Mouse (Mus musculus): ENCODE results near the gene Acp7. TPM values are rescaled to one million over a fixed set of nuclear protein-coding genes. Genes with fewer than 3 reads are reported as not detected.
A peak's percentile ranks its signal among the peaks of the same experiment; 100 is the strongest.
"Not testable (repeated sequence)": the region's sequence is repeated elsewhere in the genome, so short reads cannot be mapped to it uniquely, and the experiment has no call there.

Acp7 gene
- polyA plus RNA-seq, 1 experiment from 2014 or later = not detected

DNA sequence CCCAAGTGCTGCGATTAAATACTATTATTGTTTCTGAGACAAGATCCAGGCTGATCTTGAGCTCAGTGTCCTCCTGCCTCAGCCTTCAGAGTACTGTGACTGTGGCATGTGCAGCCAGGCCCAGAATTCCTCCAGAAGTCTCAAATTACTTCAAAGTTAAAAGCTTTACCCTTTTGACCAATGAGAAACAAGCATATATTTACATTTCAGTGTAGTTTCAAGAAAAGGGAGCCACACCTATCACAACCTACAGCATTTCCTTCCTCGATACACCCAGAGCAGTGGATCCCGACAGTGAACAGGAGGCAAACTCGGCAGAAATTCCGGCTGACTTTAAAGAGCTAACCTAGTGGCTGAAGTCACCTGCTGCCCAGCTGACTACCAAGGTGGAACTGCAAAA, 6.3 kb downstream of the Acp7 start:
- no peak overlapping the region for H3K9ac ChIP-seq (ENCODE audit: low read length)
- no peaks in the 10 kb centered on the region for H3K4me1 ChIP-seq (ENCODE audit: control insufficient read depth, insufficient read depth, low read length)
- ATAC-seq (no peak), DNase-seq (ENCODE audit: low spot score) (no peak)
- no peaks in the 10 kb centered on the region for H3K9me3 ChIP-seq (replicated peaks; ENCODE audit: control insufficient read depth, low read length)
- no peak overlapping the region for H3K27ac ChIP-seq (ENCODE audit: low read depth, low read length)
- WGBS = 88% methylated on average over 5 of the region's 5 CpGs
- H3K4me3 ChIP-seq (ENCODE audit: low read depth, low read length) = no peak overlapping the region
- no peaks in the 10 kb centered on the region for H3K36me3 ChIP-seq (ENCODE audit: control insufficient read depth, insufficient read depth, low read length)
- no peak overlapping the region for H3K4me2 ChIP-seq (ENCODE audit: low read length)
- peaks cover 12% of the 10 kb centered on the region; the same call in 1 of the 2 replicates for H3K27me3 ChIP-seq (replicated peaks; ENCODE audit: control insufficient read depth, insufficient read depth, low read length)

DNA sequence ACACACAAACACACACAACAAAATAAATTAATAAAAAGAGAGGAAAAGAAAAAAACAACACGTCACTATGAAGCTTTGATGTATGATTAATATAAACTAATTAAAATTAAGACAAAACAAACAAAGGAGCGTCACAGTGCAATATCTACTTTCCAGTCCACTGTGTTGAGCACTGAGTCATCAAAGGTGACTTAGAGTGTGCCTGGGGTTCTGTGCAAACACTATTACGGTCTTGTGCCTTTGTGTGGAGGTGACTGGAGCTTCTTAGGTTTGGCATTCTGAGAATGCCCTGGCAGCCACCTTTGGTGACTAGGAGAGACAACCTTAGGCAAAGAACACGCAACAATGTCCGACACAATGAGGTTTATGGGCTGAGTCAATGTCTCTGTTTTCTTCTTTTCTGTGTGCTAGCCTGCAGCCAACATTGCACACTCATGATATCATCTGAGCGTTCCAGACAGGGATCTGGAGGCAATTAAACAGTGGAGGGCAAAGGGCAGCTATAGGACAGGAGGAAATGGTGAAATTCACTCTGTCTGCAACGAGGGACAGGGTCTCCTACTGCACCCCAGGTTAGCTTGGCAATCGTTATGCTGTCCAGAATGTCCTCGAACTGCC, 11.9 kb downstream of the Acp7 start:
- Histone ChIP-seq H3K9ac (ENCODE audit: low read length) (no peak overlapping the region), H3K36me3 (ENCODE audit: control insufficient read depth, insufficient read depth, low read length) (no peaks in the 10 kb centered on the region), H3K4me3 (ENCODE audit: low read depth, low read length) (no peak overlapping the region), H3K4me1 (ENCODE audit: control insufficient read depth, insufficient read depth, low read length) (no peaks in the 10 kb centered on the region), H3K27me3 (replicated peaks; ENCODE audit: control insufficient read depth, insufficient read depth, low read length) (no peaks in the 10 kb centered on the region), H3K9me3 (replicated peaks; ENCODE audit: control insufficient read depth, low read length) (no peaks in the 10 kb centered on the region), H3K27ac (ENCODE audit: low read depth, low read length) (no peak overlapping the region), H3K4me2 (ENCODE audit: low read length) (no peak overlapping the region)
- WGBS = 75% methylated on average over 9 of the region's 9 CpGs
- ATAC-seq = no peak
- no peak for DNase-seq (ENCODE audit: low spot score)

DNA sequence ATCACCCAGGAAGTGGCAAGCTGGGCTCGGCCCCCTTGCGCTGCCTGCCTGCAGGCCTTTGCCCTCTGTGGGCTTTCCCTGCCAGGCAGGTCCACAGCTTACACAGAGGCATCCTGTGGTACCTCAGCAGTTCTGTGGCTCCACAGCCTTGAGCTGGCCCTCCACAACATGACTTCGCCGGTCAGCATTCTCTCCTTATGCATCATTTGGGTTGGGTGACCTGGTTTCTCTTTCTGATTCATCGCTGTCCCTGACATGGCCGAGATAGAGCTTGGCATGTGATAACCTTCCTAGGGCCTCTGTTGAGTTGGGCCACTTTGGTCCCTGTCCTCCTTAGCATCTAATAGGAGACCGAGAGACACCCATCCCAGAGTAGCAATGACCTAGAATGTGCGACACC, 25.2 kb downstream of the Acp7 start:
- DNase-seq (ENCODE audit: low spot score) = no peak
- Histone ChIP-seq H3K36me3 (ENCODE audit: control insufficient read depth, insufficient read depth, low read length) (no peaks in the 10 kb centered on the region), H3K27ac (ENCODE audit: low read depth, low read length) (no peak overlapping the region), H3K4me1 (ENCODE audit: control insufficient read depth, insufficient read depth, low read length) (no peaks in the 10 kb centered on the region), H3K4me2 (ENCODE audit: low read length) (no peak overlapping the region), H3K4me3 (ENCODE audit: low read depth, low read length) (no peak overlapping the region), H3K9me3 (replicated peaks; ENCODE audit: control insufficient read depth, low read length) (no peaks in the 10 kb centered on the region), H3K27me3 (replicated peaks; ENCODE audit: control insufficient read depth, insufficient read depth, low read length) (no peaks in the 10 kb centered on the region), H3K9ac (ENCODE audit: low read length) (no peak overlapping the region)
- no peak for ATAC-seq
- WGBS = 94% methylated on average over 8 of the region's 8 CpGs

DNA sequence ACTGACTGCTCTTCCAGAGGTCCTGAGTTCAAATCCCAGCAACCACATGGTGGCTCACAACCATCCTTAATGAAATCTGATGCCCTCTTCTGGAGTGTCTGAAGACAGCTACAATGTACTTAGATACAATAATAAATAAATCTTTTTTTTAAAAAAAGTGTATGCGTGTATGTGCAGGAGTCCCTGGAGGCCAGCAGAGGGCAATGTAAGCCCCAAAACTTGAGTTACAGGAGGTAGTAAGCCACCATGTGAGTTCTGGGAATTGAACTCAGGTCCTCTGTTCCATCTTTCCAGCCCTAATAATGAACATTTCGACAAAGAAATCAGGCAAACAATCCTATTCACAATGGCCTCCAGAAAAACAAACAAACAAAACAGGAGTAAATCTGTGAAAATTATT, 27.3 kb downstream of the Acp7 start:
- 84% methylated on average over 2 of the region's 2 CpGs for WGBS
- ATAC-seq; DNase-seq (ENCODE audit: low spot score): not testable (repeated sequence)

GRCm38 (mm10) chr7:28603136-28603535, 28.0 kb downstream of the Acp7 start:
- no peaks in the 10 kb centered on the region for H3K27me3 ChIP-seq (replicated peaks; ENCODE audit: control insufficient read depth, insufficient read depth, low read length)
- DNase-seq (ENCODE audit: low spot score) = no peak
- no peaks in the 10 kb centered on the region for H3K9me3 ChIP-seq (replicated peaks; ENCODE audit: control insufficient read depth, low read length)
- no peak overlapping the region for H3K9ac ChIP-seq (ENCODE audit: low read length)
- H3K36me3 ChIP-seq (ENCODE audit: control insufficient read depth, insufficient read depth, low read length) = no peaks in the 10 kb centered on the region
- no peak overlapping the region for H3K27ac ChIP-seq (ENCODE audit: low read depth, low read length)
- no peak for ATAC-seq
- H3K4me2 ChIP-seq (ENCODE audit: low read length) = no peak overlapping the region
- no peak overlapping the region for H3K4me3 ChIP-seq (ENCODE audit: low read depth, low read length)
- no peaks in the 10 kb centered on the region for H3K4me1 ChIP-seq (ENCODE audit: control insufficient read depth, insufficient read depth, low read length)
- 80% methylated on average over 5 of the region's 5 CpGs for WGBS

More for the DNA sequence above, 27.3 kb downstream of the Acp7 start:
- not testable (repeated sequence) for H3K4me2 ChIP-seq (ENCODE audit: low read length); H3K36me3 ChIP-seq (ENCODE audit: control insufficient read depth, insufficient read depth, low read length); H3K9me3 ChIP-seq (replicated peaks; ENCODE audit: control insufficient read depth, low read length); H3K27ac ChIP-seq (ENCODE audit: low read depth, low read length); H3K27me3 ChIP-seq (replicated peaks; ENCODE audit: control insufficient read depth, insufficient read depth, low read length); H3K9ac ChIP-seq (ENCODE audit: low read length); H3K4me3 ChIP-seq (ENCODE audit: low read depth, low read length); H3K4me1 ChIP-seq (ENCODE audit: control insufficient read depth, insufficient read depth, low read length)

GRCm38 (mm10) chr7:28601668-28602067, 29.5 kb downstream of the Acp7 start:
- 27% methylated on average over 7 of the region's 7 CpGs for WGBS
- H3K9me3 ChIP-seq (replicated peaks; ENCODE audit: control insufficient read depth, low read length) = no peaks in the 10 kb centered on the region
- no peak overlapping the region for H3K4me3 ChIP-seq (ENCODE audit: low read depth, low read length)
- 0 out of 2 replicates have a peak overlapping the region, but pooled peaks have one; percentile 1 for H3K27ac ChIP-seq (ENCODE audit: low read depth, low read length)
- no peak for ATAC-seq
- peaks cover 6% of the 10 kb centered on the region for H3K4me1 ChIP-seq (ENCODE audit: control insufficient read depth, insufficient read depth, low read length)
- no peak overlapping the region for H3K9ac ChIP-seq (ENCODE audit: low read length)
- DNase-seq (ENCODE audit: low spot score) = peak; percentile 82
- no peaks in the 10 kb centered on the region for H3K27me3 ChIP-seq (replicated peaks; ENCODE audit: control insufficient read depth, insufficient read depth, low read length)
- no peaks in the 10 kb centered on the region for H3K36me3 ChIP-seq (ENCODE audit: control insufficient read depth, insufficient read depth, low read length)
- no peak overlapping the region for H3K4me2 ChIP-seq (ENCODE audit: low read length)

GRCm38 (mm10) chr7:28601029-28601428, 30.1 kb downstream of the Acp7 start:
- DNase-seq (ENCODE audit: low spot score) (peak; percentile 76), ATAC-seq (no peak)
- no peak overlapping the region for H3K4me2 ChIP-seq (ENCODE audit: low read length)
- no peak overlapping the region for H3K9ac ChIP-seq (ENCODE audit: low read length)
- no peak overlapping the region for H3K4me3 ChIP-seq (ENCODE audit: low read depth, low read length)
- WGBS = 15% methylated on average over 11 of the region's 11 CpGs
- no peak overlapping the region for H3K27ac ChIP-seq (ENCODE audit: low read depth, low read length)
- no peaks in the 10 kb centered on the region for H3K9me3 ChIP-seq (replicated peaks; ENCODE audit: control insufficient read depth, low read length)
- H3K27me3 ChIP-seq (replicated peaks; ENCODE audit: control insufficient read depth, insufficient read depth, low read length) = no peaks in the 10 kb centered on the region
- H3K36me3 ChIP-seq (ENCODE audit: control insufficient read depth, insufficient read depth, low read length) = no peaks in the 10 kb centered on the region
- peaks cover 13% of the 10 kb centered on the region for H3K4me1 ChIP-seq (ENCODE audit: control insufficient read depth, insufficient read depth, low read length)

- Histone ChIP-seq H3K4me2 (ENCODE audit: low read length) (no peak overlapping the region), H3K9me3 (replicated peaks; ENCODE audit: control insufficient read depth, low read length) (no peaks in the 10 kb centered on the region), H3K27ac (ENCODE audit: low read depth, low read length) (no peak overlapping the region), H3K4me1 (ENCODE audit: control insufficient read depth, insufficient read depth, low read length) (peaks cover 16% of the 10 kb centered on the region), H3K9ac (ENCODE audit: low read length) (no peak overlapping the region), H3K27me3 (replicated peaks; ENCODE audit: control insufficient read depth, insufficient read depth, low read length) (no peaks in the 10 kb centered on the region), H3K4me3 (ENCODE audit: low read depth, low read length) (no peak overlapping the region), H3K36me3 (ENCODE audit: control insufficient read depth, insufficient read depth, low read length) (no peaks in the 10 kb centered on the region)
- WGBS = 73% methylated on average over 2 of the region's 2 CpGs
- DNase-seq (ENCODE audit: low spot score) (no peak), ATAC-seq (no peak)
Measured at GRCm38 (mm10) chr7:28598951-28599350, 32.2 kb downstream of the Acp7 start.

GRCm38 (mm10) chr7:28597642-28598446, 33.3 kb downstream of the Acp7 start, which contains the start of the genes Samd4b and Pak4:
Gene Samd4b, minus strand, starts transcription at chr7:28598144.
Gene Pak4, minus strand, starts transcription at chr7:28598185.
- ATAC-seq (peak; percentile 96), DNase-seq (ENCODE audit: low spot score) (peak; percentile 99)
- Histone ChIP-seq H3K36me3 (ENCODE audit: control insufficient read depth, insufficient read depth, low read length) (no peaks in the 10 kb centered on the region), H3K9me3 (replicated peaks; ENCODE audit: control insufficient read depth, low read length) (no peaks in the 10 kb centered on the region), H3K4me2 (ENCODE audit: low read length) (peak within 1 kb of the TSS; percentile 76), H3K4me1 (ENCODE audit: control insufficient read depth, insufficient read depth, low read length) (peaks cover 16% of the 10 kb centered on the region), H3K9ac (ENCODE audit: low read length) (peak within 1 kb of the TSS; percentile 71), H3K4me3 (ENCODE audit: low read depth, low read length) (peak within 1 kb of the TSS; percentile 57), H3K27ac (ENCODE audit: low read depth, low read length) (peak within 1 kb of the TSS; percentile 86), H3K27me3 (replicated peaks; ENCODE audit: control insufficient read depth, insufficient read depth, low read length) (no peaks in the 10 kb centered on the region)
- WGBS = under 1% methylated on average over 66 of the region's 66 CpGs

All from forebrain, embryonic 14.5 days (tissue).